Mouse (Mus musculus) cortical plate, adult 2 months (tissue): ENCODE data around the gene Mphosph6. TPM values are rescaled to one million over a fixed set of nuclear protein-coding genes. Genes with fewer than 3 reads are reported as not detected.
A peak's percentile ranks its signal among the peaks of the same experiment; 100 is the strongest.

Experiments used
- H3K27ac ChIP-seq: fragments of 200-500 bp; 2 replicates; pipeline ENCODE4 v1.5.1; 2012; ENCODE audit warnings: low read length, control low read depth, inconsistent platforms; ENCODE audit not compliant: insufficient read depth
- H3K4me1 ChIP-seq: fragments of 200-500 bp; 2 replicates; pipeline ENCODE4 v1.6.1; 2011; ENCODE audit warnings: low read length; ENCODE audit not compliant: control insufficient read depth, insufficient read depth
- H3K4me3 ChIP-seq: fragments of 200-500 bp; 2 replicates; pipeline ENCODE4 v1.5.1; 2011; ENCODE audit warnings: mild to moderate bottlenecking, low read length, control low read depth; ENCODE audit not compliant: insufficient read depth
- CTCF ChIP-seq: fragments of 200-500 bp; IDR thresholded peaks from 2 replicates; pipeline ENCODE4 v1.5.1; 2011; ENCODE audit warnings: mild to moderate bottlenecking, control low read depth, low read length; ENCODE audit not compliant: insufficient read depth; ENCODE audit errors: extremely low read depth
- POLR2A ChIP-seq: fragments of 200-500 bp; IDR thresholded peaks from 2 replicates; pipeline ENCODE4 v1.6.1; 2011; ENCODE audit warnings: mild to moderate bottlenecking, low read length, control low read depth; ENCODE audit not compliant: insufficient read depth; ENCODE audit errors: extremely low read depth
- polyA plus RNA-seq: library from polyadenylated mRNA; depleted of rRNA; stranded (reverse); fragments of >200 nt; gene quantifications from 2 replicates; pipeline ENCODE4 v1.2.3, GENCODE M21; 2012

The Mphosph6 gene
- polyA plus RNA-seq, 1 experiment: 19.2 TPM

DNA sequence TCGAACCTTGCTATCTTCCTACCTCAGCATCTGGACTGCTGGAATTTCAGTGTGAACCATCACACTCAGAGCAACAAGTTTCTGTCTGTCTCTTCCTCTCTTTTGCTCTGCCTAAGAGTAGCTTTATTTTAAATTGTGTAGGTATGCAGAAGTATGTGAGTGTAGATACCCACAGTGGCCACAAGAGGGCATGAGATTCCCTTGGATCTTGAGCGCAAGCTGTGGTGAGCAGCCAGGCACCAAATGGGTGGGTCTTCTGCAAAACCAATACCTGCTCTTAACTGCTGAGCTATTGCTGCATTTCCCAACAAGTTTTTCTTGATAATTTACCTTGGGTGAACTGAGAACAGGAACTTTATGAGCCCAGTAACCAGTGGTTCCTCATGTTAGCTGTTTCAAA, 29.6 kb downstream of the Mphosph6 start:
- Histone ChIP-seq H3K4me3 (no peak overlapping the region), H3K27ac (no peak overlapping the region), H3K4me1 (no peaks in the 10 kb centered on the region)
- no peak for TF ChIP-seq POLR2A
- TF ChIP-seq CTCF: peak; percentile 56

DNA sequence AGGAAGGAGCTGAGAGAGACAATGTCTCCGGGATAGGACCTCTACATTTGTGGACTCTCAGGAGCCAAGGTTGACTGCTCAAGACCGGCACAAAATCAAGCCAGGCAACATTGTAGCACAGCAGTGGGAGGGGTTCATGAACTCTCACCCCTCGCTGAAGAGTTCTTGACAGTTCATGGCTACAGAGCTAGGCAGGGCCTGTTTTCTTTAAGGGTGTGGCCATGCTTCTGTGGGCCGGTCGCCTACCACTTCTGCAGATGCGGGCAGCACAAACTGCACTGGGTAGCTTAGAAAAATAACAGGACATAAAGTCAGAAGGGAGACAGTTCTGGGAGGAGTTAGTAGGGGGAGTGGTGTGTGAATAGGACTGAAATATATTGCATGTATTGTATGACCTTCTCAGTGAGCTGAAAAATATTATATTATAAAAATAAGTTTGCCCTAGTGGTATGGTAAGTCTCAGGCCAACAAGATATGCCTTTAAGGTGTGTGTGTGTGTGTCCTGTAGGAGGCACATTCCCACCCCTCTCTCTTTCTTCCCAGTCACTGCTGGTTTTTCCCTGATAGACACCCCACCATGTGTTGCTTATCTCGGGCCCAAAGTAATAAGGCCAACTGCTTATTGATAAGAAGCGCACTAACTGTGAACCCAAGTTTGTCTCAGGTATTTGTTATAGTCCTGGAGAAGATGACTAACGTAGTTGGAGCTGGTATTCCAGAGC, 30.5 kb downstream of the Mphosph6 start:
- Histone ChIP-seq H3K4me1 (no peaks in the 10 kb centered on the region), H3K4me3 (no peak overlapping the region), H3K27ac (no peak overlapping the region)
- TF ChIP-seq POLR2A: no peak
- TF ChIP-seq CTCF: no peak

DNA sequence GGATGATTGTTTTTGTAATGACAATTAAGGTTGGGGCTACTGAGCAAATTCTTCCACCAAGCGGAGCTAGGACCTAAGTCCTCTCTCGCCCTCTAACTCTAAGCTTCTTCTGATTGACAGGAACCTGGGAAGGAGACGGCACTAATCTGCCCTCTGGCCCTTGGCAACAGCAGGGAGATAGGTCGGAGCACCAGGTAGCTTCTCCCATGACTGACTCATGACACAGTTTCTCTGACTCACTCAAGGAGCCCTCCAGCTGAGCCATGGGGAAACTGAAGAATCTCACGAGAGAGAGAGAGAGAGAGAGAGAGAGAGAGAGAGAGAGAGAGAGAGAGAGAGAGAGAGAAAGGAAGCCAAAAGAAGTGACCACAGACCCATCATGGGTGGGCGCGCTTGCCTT, 32.8 kb downstream of the Mphosph6 start:
- no peak overlapping the region for H3K4me3 ChIP-seq
- no peak overlapping the region for H3K27ac ChIP-seq
- TF ChIP-seq CTCF: no peak
- TF ChIP-seq POLR2A: no peak
- no peaks in the 10 kb centered on the region for H3K4me1 ChIP-seq

DNA sequence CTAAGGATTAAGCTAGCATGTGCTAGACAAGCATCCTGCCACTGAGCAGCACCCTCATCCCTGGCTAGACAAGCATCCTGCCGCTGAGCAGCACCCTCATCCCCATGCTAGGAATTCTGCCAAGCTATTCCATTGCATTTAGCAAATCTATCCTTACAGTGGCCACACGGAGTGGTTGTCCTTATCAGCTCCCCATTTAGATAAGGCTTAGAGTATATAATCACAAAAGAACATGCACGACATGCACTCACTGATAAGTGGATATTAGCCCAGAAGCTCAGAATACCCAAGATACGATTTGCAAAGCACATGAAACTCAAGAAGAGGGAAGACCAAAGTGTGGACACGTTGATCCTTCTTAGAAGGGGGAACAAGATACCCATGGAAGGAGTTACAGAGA, 35.8 kb downstream of the Mphosph6 start:
- H3K4me1 ChIP-seq: no peaks in the 10 kb centered on the region
- H3K27ac ChIP-seq: no peak overlapping the region
- no peak overlapping the region for H3K4me3 ChIP-seq
- TF ChIP-seq POLR2A (no peak), CTCF (no peak)

DNA sequence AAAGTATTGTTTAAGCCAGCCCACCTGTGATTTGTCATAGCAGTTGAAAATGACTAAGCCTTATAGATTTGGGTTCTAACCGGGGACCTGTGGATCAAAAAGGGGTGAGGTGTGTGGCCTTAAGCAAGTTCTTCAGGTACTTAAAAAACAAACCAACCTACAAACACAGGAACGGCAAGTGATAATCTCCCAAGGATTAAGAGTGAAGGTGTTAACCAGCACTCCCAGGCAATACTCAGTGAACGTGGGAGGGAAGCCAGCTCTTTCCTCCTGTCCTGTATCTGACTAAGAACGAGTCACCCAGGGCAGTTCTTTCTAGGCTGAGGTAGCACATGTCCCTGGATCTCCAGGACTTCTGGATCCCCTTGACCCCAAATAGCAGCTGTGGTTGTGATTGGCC, 37.1 kb downstream of the Mphosph6 start:
- Histone ChIP-seq H3K4me3 (no peak overlapping the region), H3K27ac (no peak overlapping the region), H3K4me1 (no peaks in the 10 kb centered on the region)
- no peak for TF ChIP-seq POLR2A
- TF ChIP-seq CTCF: no peak

DNA sequence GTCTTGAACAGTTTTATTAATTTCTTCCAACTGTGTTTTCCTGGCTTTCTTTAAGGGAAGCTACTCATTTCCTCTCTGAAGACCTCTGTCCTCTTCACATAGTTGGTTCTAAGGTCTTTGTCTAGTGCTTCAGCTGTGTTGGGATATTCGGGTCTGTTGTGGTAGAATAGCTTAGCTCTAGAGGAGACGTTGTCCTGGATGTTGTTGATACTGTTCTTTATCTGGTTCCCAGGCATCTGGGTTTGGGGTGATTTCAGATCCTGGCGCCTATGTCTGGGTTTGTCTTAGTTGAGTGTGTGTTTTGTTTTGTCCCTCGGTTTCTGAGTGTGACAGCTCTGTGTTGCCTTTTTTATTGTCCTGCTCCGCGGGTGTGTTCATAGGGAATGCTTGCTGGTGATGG, 39.0 kb downstream of the Mphosph6 start:
- no peaks in the 10 kb centered on the region for H3K4me1 ChIP-seq
- no peak overlapping the region for H3K4me3 ChIP-seq

DNA sequence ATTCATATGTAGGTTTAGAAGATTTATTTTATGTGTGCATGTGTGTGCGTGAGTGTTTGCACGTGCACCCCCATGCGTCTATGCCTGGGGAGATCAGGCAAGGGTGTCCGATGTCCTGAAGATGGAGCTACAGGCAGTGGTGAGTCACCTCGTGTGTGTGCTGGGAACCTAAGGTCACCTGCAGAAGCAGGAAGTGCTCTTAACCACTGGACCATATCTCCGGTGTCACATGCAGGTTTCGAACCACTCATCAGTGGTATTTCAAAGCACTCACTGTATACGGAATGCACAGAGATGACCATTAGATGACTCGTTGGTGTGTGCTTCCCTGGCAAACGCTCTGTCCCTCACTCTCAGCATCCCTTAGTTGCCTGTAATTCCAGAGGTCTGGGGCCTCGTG, 43.8 kb downstream of the Mphosph6 start:
- H3K4me1 ChIP-seq: no peaks in the 10 kb centered on the region
- no peak for TF ChIP-seq CTCF
- TF ChIP-seq POLR2A: no peak
- no peak overlapping the region for H3K4me3 ChIP-seq

More for the DNA sequence above, 39.0 kb downstream of the Mphosph6 start:
- no peak overlapping the region for H3K27ac ChIP-seq
- TF ChIP-seq POLR2A: no peak

DNA sequence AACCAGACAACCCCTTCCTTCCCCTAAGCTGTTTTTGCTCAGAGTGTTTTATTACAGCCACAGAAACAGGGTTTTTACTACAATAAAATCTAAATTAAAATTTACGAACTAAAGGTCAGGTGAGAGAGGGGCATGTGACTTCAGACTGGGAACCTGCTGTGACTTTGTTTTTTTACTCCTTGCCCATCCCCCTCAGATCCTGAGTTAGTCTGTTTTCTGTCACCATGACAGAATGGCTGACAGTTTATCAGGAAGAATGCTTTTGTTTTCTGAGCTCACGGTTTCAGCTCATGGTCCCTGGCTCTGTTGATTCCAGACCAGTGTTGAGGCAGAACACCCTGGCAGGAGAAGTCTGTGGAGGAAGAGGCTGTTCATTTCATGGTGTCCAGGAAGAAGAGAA, 52.3 kb downstream of the Mphosph6 start:
- Histone ChIP-seq H3K4me1 (no peaks in the 10 kb centered on the region), H3K4me3 (no peak overlapping the region), H3K27ac (no peak overlapping the region)
- TF ChIP-seq POLR2A: no peak
- no peak for TF ChIP-seq CTCF

More for the DNA sequence above, 43.8 kb downstream of the Mphosph6 start:
- no peak overlapping the region for H3K27ac ChIP-seq

DNA sequence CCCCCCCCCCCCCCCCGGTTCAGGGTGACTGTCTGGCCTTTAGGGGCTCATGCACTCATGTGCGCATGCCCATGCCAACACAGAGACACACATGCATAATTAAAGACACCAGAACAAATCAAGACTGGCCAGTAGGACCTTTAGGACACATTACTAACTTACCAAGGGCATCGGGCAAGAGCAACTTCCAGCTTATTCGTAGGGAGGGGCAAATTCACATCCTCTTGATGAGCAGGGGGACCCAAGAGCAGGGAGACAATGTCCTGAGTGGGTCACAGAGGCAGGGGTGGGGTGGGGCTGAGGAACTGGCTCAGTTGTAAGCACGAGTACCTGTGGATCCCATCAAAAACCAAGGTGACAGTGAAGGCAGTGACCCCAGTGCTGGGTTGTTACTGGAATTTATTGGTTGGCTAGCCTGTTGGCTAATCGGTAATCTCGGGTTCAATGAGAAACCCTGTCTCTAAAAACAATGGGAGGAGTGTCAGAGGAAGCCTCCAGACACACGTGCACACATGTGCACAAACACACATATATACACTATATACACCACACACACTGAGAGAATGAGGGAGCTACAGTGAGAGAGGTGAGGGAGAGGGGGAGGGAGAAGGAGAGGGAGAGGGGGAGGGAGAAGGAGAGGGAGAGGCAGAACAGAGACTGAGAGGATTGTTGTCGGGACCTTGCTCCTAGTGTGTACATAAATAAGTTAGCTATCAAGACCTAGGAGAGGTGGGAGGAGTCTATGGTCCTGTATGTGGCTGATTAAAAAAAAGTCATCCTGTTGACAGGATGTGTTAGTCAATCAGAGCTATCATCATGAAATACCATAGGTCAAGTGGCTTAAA, 53.6 kb downstream of the Mphosph6 start:
- TF ChIP-seq CTCF (no peak), POLR2A (no peak)
- H3K27ac ChIP-seq: no peak overlapping the region
- no peaks in the 10 kb centered on the region for H3K4me1 ChIP-seq
- H3K4me3 ChIP-seq: no peak overlapping the region

DNA sequence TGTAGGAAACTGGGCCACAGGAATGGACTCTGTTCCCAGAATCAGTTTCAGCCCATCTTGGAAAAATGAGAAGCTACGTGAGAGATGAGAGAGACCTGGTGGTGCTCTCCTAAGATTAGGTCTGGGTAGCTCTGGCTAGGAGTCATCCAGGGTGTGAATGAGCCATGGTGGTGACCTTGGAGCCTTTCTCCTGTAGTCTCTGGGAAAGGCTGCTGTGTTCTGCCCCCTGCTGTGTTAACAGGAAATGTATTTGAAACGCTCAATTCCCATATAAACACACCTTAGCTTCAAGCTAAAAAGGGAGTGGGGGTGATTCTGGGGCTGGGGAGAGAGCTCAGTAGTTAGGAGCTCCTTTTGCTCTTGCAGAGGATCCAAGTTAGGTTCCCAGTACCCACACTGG, 54.3 kb downstream of the Mphosph6 start:
- no peak overlapping the region for H3K27ac ChIP-seq
- H3K4me1 ChIP-seq: no peaks in the 10 kb centered on the region; the same call in 1 of the 2 replicates
- TF ChIP-seq CTCF (no peak), POLR2A (no peak)
- no peak overlapping the region for H3K4me3 ChIP-seq
